Mouse (Mus musculus) neural tube, embryonic 15.5 days (tissue): ENCODE measurements at regions not wholly inside any gene's neighbourhood (a gene's known extent, or its start where the extent isn't known, plus 50 kb on each side); places are given as distances from the start of the nearest gene placed in this dataset.
A peak's percentile ranks its signal among the peaks of the same experiment; 100 is the strongest.

Source experiments
- ATAC-seq: fragments of 200-750 bp; cut with Nextera tagmentation; 2 replicates; pipeline ENCODE4 v1.8.0; 2017; ENCODE audit warnings: mild to moderate bottlenecking, moderate TSS enrichment, moderate library complexity; ENCODE audit not compliant: low FRiP score
- H3K27ac ChIP-seq: fragments of 300-500 bp; sonication (generic); replicated peaks from 2 replicates; pipeline ENCODE4 v1.5.1; 2015; ENCODE audit warnings: mild to moderate bottlenecking, inconsistent platforms
- H3K27me3 ChIP-seq: fragments of 300-500 bp; sonication (generic); replicated peaks from 2 replicates; pipeline ENCODE4 v1.6.1; 2015; ENCODE audit warnings: inconsistent platforms
- H3K36me3 ChIP-seq: fragments of 300-500 bp; sonication (generic); 2 replicates; pipeline ENCODE4 v1.6.1; 2015; ENCODE audit warnings: inconsistent platforms
- H3K4me1 ChIP-seq: fragments of 300-500 bp; sonication (generic); 2 replicates; pipeline ENCODE4 v1.6.1; 2015; ENCODE audit warnings: inconsistent platforms
- H3K4me2 ChIP-seq: fragments of 300-500 bp; sonication (generic); 2 replicates; pipeline ENCODE4 v1.6.1; 2015; ENCODE audit warnings: inconsistent platforms, mild to moderate bottlenecking, moderate library complexity
- H3K4me3 ChIP-seq: fragments of 300-500 bp; sonication (generic); replicated peaks from 2 replicates; pipeline ENCODE4 v1.5.1; 2015; ENCODE audit warnings: mild to moderate bottlenecking, inconsistent platforms
- H3K9ac ChIP-seq: fragments of 300-500 bp; sonication (generic); replicated peaks from 2 replicates; pipeline ENCODE4 v1.6.1; 2015; ENCODE audit warnings: mild to moderate bottlenecking, inconsistent platforms
- H3K9me3 ChIP-seq: fragments of 300-500 bp; sonication (generic); replicated peaks from 2 replicates; pipeline ENCODE4 v1.6.1; 2016; ENCODE audit warnings: inconsistent platforms
- WGBS: fragments of 180-500 bp; shearing (Covaris S2); methylation state at CpG from one replicate; pipeline ENCODE4 v1.1.7; 2015; ENCODE audit warnings: mixed read lengths; 5-methylcytosine and 5-hydroxymethylcytosine counted together

GRCm38 (mm10) chr12:99643016-99643415, 79.6 kb upstream of the Foxn3 start:
- no peak overlapping the region for H3K27ac ChIP-seq
- no peak overlapping the region for H3K4me2 ChIP-seq
- ATAC-seq = no peak
- no peak overlapping the region for H3K4me3 ChIP-seq
- H3K9me3 ChIP-seq = 0 out of 2 replicates have a peak, but pooled peaks cover 7% of the 10 kb centered on the region
- no peaks in the 10 kb centered on the region for H3K27me3 ChIP-seq
- WGBS = 94% methylated on average over 16 of the region's 16 CpGs
- peaks cover 19% of the 10 kb centered on the region for H3K4me1 ChIP-seq
- no peak overlapping the region for H3K9ac ChIP-seq
- no peaks in the 10 kb centered on the region for H3K36me3 ChIP-seq

DNA sequence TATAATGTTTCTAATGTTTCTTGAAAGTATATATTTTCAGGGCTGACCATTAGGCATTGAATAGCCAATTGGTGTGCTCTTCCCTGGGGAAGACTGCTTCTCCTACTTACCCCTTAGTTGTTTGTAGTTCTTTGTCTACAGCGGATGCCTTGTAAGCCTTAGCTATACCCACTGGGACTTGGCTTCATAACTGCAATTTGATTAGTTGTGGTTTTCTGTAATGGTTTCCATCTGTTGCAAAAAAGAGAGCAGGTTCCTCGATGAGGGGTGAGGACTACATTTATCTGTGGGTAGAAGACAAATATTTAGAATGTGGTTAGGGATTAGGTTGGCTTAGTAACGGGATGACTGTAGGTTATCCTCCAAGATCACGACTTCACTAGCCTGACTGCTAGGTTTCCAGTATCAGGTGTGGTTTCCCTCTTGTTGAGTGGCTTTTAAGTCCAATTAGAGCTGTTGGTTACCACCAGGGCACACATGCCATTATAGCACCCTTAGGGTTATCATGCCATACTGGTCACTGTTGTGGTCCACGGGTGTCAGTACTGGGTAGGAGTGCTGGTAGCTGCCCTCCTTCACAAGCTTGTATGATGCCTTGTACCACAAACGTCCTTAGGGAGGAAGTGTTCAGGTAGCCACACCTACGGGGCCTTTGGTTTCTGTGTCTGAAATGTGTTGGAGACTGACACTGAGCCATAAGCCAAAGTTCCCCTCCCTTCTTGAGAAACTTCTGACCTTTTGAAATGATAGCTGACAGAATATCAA, 78.9 kb upstream of the Foxn3 start:
- WGBS = 88% methylated on average over 7 of the region's 7 CpGs
- no peak for ATAC-seq
- H3K36me3 ChIP-seq = no peaks in the 10 kb centered on the region

DNA sequence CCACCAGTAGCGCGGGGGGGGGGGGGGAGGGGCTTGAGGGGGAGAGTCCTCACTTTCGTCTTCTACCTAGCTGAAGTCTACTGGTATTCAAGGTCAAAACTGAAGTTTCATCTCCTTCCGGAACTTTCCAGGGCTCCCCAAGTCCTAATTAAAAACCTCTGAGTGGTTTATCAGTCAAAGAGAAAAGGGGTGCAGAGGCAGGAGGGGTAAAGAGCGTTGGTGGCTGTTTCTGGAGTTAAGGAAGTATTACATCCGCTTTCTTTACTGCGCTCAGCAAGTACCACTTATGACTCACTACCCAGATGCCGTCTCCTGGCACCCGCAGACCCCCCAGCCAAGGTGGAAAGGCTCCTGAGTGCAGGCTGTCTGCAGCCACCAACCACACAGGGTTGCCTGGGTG, 77.9 kb upstream of the Foxn3 start:
- H3K27me3 ChIP-seq = no peaks in the 10 kb centered on the region
- H3K36me3 ChIP-seq = no peaks in the 10 kb centered on the region
- no peak overlapping the region for H3K9ac ChIP-seq
- ATAC-seq = no peak
- no peak overlapping the region for H3K27ac ChIP-seq
- peak overlapping the region; percentile 52 for H3K4me2 ChIP-seq
- H3K9me3 ChIP-seq = 0 out of 2 replicates have a peak, but pooled peaks cover 7% of the 10 kb centered on the region
- WGBS = 30% methylated on average over 7 of the region's 9 CpGs
- H3K4me1 ChIP-seq = peaks cover 19% of the 10 kb centered on the region
- peak overlapping the region; percentile 21 for H3K4me3 ChIP-seq

More for the DNA sequence above, 78.9 kb upstream of the Foxn3 start:
- Histone ChIP-seq H3K4me2 (no peak overlapping the region), H3K9me3 (0 out of 2 replicates have a peak, but pooled peaks cover 7% of the 10 kb centered on the region), H3K27ac (no peak overlapping the region), H3K4me1 (peaks cover 19% of the 10 kb centered on the region), H3K27me3 (no peaks in the 10 kb centered on the region), H3K9ac (no peak overlapping the region), H3K4me3 (no peak overlapping the region)

GRCm38 (mm10) chr12:99640214-99641151, 77.1 kb upstream of the Foxn3 start:
- H3K36me3 ChIP-seq = no peaks in the 10 kb centered on the region
- WGBS = 4% methylated on average over 18 of the region's 18 CpGs
- H3K4me2 ChIP-seq = peak overlapping the region; percentile 52
- peak overlapping the region; percentile 21 for H3K4me3 ChIP-seq
- peak overlapping the region; percentile 57 for H3K27ac ChIP-seq
- no peaks in the 10 kb centered on the region for H3K27me3 ChIP-seq
- 0 out of 2 replicates have a peak overlapping the region, but pooled peaks have one; percentile 18 for H3K9ac ChIP-seq
- 0 out of 2 replicates have a peak, but pooled peaks cover 7% of the 10 kb centered on the region for H3K9me3 ChIP-seq
- ATAC-seq = peak; percentile 58
- H3K4me1 ChIP-seq = peaks cover 19% of the 10 kb centered on the region

DNA sequence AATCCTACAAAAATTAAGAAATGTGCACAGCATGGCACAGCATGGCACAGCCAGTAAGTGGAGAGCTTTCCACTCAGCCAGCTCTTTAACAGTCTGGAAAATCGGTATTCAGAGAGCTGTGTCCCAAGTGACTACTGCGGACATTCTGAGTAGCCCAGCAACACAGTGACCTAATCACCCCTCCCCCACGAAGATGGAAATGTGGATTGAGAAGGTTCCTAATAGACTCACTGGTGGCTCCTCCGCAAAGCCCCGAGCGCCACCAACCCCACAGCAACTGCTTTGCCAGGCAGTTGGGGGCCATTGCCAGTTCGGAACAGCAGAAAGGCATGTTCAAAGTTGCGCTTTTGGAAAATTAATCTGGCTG, 76.4 kb upstream of the Foxn3 start:
- Histone ChIP-seq H3K36me3 (no peaks in the 10 kb centered on the region), H3K4me1 (peaks cover 19% of the 10 kb centered on the region), H3K27me3 (no peaks in the 10 kb centered on the region), H3K4me3 (no peak overlapping the region), H3K4me2 (peak overlapping the region; percentile 52), H3K9me3 (0 out of 2 replicates have a peak, but pooled peaks cover 2% of the 10 kb centered on the region), H3K27ac (peak overlapping the region; percentile 57), H3K9ac (no peak overlapping the region)
- ATAC-seq = peak; percentile 67; the same call in 1 of the 2 replicates
- 10% methylated on average over 8 of the region's 8 CpGs for WGBS

- H3K27me3 ChIP-seq = no peaks in the 10 kb centered on the region
- H3K4me2 ChIP-seq = no peak overlapping the region
- WGBS = 90% methylated on average over 3 of the region's 3 CpGs
- no peak for ATAC-seq
- H3K9ac ChIP-seq = no peak overlapping the region
- no peaks in the 10 kb centered on the region for H3K36me3 ChIP-seq
- H3K27ac ChIP-seq = no peak overlapping the region
- no peaks in the 10 kb centered on the region for H3K9me3 ChIP-seq
- no peak overlapping the region for H3K4me3 ChIP-seq
- peaks cover 19% of the 10 kb centered on the region for H3K4me1 ChIP-seq
Observed at GRCm38 (mm10) chr12:99639118-99639517, 75.7 kb upstream of the Foxn3 start.

DNA sequence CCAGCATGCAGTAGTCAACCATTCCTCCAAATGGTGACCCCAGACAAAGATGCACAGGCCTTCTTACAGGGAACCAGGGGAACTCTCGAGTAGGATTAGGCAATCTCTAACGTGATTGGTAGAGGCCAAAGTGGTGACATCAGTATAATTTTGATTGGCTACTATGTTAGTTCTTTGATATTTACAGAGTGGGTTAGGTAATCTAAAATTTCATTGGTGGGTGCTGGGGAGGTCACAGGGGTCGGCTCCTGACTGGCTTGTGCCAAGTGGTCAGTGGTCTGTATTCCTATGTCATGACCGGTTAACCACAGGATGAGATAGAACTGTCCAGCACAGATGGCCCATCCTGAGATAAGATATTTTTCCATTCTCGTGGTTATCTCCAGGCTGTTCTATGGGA, 74.6 kb upstream of the Foxn3 start:
- no peak overlapping the region for H3K4me3 ChIP-seq
- H3K9ac ChIP-seq = no peak overlapping the region
- no peak overlapping the region for H3K4me2 ChIP-seq
- no peak overlapping the region for H3K27ac ChIP-seq
- H3K36me3 ChIP-seq = no peaks in the 10 kb centered on the region
- H3K27me3 ChIP-seq = no peaks in the 10 kb centered on the region
- H3K9me3 ChIP-seq = no peaks in the 10 kb centered on the region
- ATAC-seq = no peak
- H3K4me1 ChIP-seq = peaks cover 19% of the 10 kb centered on the region
- WGBS = 93% methylated on average over 5 of the region's 5 CpGs

- no peaks in the 10 kb centered on the region for H3K27me3 ChIP-seq
- no peak for ATAC-seq
- 83% methylated on average over 3 of the region's 3 CpGs for WGBS
- H3K9me3 ChIP-seq = no peaks in the 10 kb centered on the region
- H3K4me2 ChIP-seq = no peak overlapping the region
- H3K27ac ChIP-seq = no peak overlapping the region
- H3K9ac ChIP-seq = no peak overlapping the region
- peaks cover 17% of the 10 kb centered on the region for H3K4me1 ChIP-seq
- no peaks in the 10 kb centered on the region for H3K36me3 ChIP-seq
- no peak overlapping the region for H3K4me3 ChIP-seq
Observed at GRCm38 (mm10) chr12:99636234-99636633, 72.9 kb upstream of the Foxn3 start.

- Histone ChIP-seq H3K4me1 (peaks cover 8% of the 10 kb centered on the region), H3K27ac (no peak overlapping the region), H3K36me3 (no peaks in the 10 kb centered on the region), H3K4me2 (no peak overlapping the region), H3K9ac (no peak overlapping the region), H3K9me3 (no peaks in the 10 kb centered on the region), H3K27me3 (no peaks in the 10 kb centered on the region), H3K4me3 (no peak overlapping the region)
- no peak for ATAC-seq
- whole genome bisulfite sequencing = 59% methylated on average over 4 of the region's 4 CpGs
Observed at GRCm38 (mm10) chr12:99635361-99635760, 72.0 kb upstream of the Foxn3 start.

- 96% methylated on average over 4 of the region's 4 CpGs for WGBS
- peaks cover 2% of the 10 kb centered on the region for H3K4me1 ChIP-seq
- ATAC-seq = no peak
- H3K27ac ChIP-seq = no peak overlapping the region
- H3K4me2 ChIP-seq = no peak overlapping the region
- H3K27me3 ChIP-seq = no peaks in the 10 kb centered on the region
- no peaks in the 10 kb centered on the region for H3K9me3 ChIP-seq
- H3K9ac ChIP-seq = no peak overlapping the region
- no peak overlapping the region for H3K4me3 ChIP-seq
- no peaks in the 10 kb centered on the region for H3K36me3 ChIP-seq
Observed at GRCm38 (mm10) chr12:99634726-99635125, 71.3 kb upstream of the Foxn3 start.

DNA sequence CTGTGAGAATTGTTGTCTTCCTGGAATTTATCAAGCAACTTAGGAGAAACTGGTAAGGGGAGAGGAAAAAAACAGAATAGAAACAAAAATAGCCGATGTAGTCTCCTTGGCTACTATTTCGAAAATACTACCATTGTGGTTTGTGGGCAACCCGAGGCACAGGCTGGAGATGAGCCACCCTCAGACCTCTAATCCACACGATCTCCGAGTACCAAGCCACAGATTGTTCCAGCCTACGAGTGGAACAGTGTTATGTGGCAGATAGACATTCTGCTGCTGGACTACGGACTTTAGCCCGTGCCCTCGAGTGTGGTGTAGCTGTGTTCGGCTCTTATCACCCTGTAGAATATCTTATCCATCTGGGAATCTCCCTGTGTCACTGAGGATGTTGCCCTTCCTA, 70.3 kb upstream of the Foxn3 start:
- H3K27me3 ChIP-seq = no peaks in the 10 kb centered on the region
- H3K27ac ChIP-seq = no peak overlapping the region
- no peaks in the 10 kb centered on the region for H3K36me3 ChIP-seq
- no peak overlapping the region for H3K4me2 ChIP-seq
- ATAC-seq = no peak
- no peak overlapping the region for H3K9ac ChIP-seq
- WGBS = 92% methylated on average over 10 of the region's 10 CpGs
- no peak overlapping the region for H3K4me3 ChIP-seq
- no peaks in the 10 kb centered on the region; the same call in 1 of the 2 replicates for H3K4me1 ChIP-seq
- no peaks in the 10 kb centered on the region for H3K9me3 ChIP-seq
